Mouse (Mus musculus) ES-E14 (cell line): ENCODE data around the gene Casc1.

ENCODE experiments used
- CHD2 ChIP-seq: IDR thresholded peaks from 2 replicates; pipeline ENCODE4 v1.6.1; 2014; ENCODE audit warnings: mild to moderate bottlenecking, low read depth, low read length, inconsistent platforms
- HCFC1 ChIP-seq: IDR thresholded peaks from 2 replicates; pipeline ENCODE4 v1.6.1; 2012; ENCODE audit warnings: low read length, inconsistent platforms, borderline replicate concordance; ENCODE audit not compliant: insufficient read depth
- MAFK ChIP-seq: IDR thresholded peaks from 2 replicates; pipeline ENCODE4 v1.6.1; 2014; ENCODE audit warnings: mild to moderate bottlenecking, low read depth, low read length, inconsistent platforms; ENCODE audit not compliant: insufficient read depth
- ZC3H11A ChIP-seq: IDR thresholded peaks from 2 replicates; pipeline ENCODE4 v1.6.1; 2012; ENCODE audit warnings: low read depth, mild to moderate bottlenecking, inconsistent platforms, low read length, borderline replicate concordance
- ZNF384 ChIP-seq: IDR thresholded peaks from 2 replicates; pipeline ENCODE4 v1.6.1; 2012; ENCODE audit warnings: low read depth, low read length, inconsistent platforms

GRCm38 (mm10) chr6:145193038-145193437 lies 17.8 kb downstream of the Casc1 start:
- TF ChIP-seq MAFK (no peak), ZC3H11A (no peak), HCFC1 (no peak), CHD2 (no peak), ZNF384 (no peak)
